Mouse (Mus musculus) MEL (cell line): Measurements from ENCODE around the gene Abhd10. TPM values are rescaled to one million over a fixed set of nuclear protein-coding genes. Genes with fewer than 3 reads are reported as not detected.

Experiments used
- DNase-seq: peaks from one replicate; pipeline ENCODE4 v3.0.0; 2011; ENCODE audit warnings: low read depth, low spot score
- H3K27ac ChIP-seq: 2 replicates; pipeline ENCODE4 v1.5.1; 2012; ENCODE audit warnings: low read depth, mild to moderate bottlenecking, control low read depth, low read length, moderate library complexity; ENCODE audit not compliant: control insufficient read depth
- H3K27me3 ChIP-seq, 2 experiments: fragments of 150-350 bp in 1 of 2; sonication (generic) in 1 of 2; 2 replicates each; pipeline ENCODE4 v1.6.1; 2012; ENCODE audit warnings: low read length in 2 of 2, mild to moderate bottlenecking in 2 of 2, improper control_type of control experiment in 1 of 2, moderate library complexity in 1 of 2; ENCODE audit not compliant: insufficient read depth in 2 of 2, control insufficient read depth in 1 of 2
- H3K36me3 ChIP-seq, 2 experiments: 2 replicates each; pipeline ENCODE4 v1.6.1; 2012 to 2014; ENCODE audit warnings: low read length in 2 of 2, improper control_type of control experiment in 1 of 2, inconsistent platforms in 1 of 2, mild to moderate bottlenecking in 1 of 2; ENCODE audit not compliant: insufficient read depth in 2 of 2, control insufficient read depth in 1 of 2
- H3K4me1 ChIP-seq, 2 experiments: fragments of 150-350 bp in 1 of 2; sonication (generic) in 1 of 2; 2 replicates each; pipeline ENCODE4 v1.6.1; 2012; ENCODE audit warnings: low read length in 2 of 2, improper control_type of control experiment in 1 of 2, mild to moderate bottlenecking in 1 of 2; ENCODE audit not compliant: insufficient read depth in 2 of 2, control insufficient read depth in 1 of 2
- H3K4me3 ChIP-seq, 2 experiments: fragments of 150-350 bp in 1 of 2; sonication (generic) in 1 of 2; 2 replicates each; pipeline ENCODE4 v1.5.1; 2012; ENCODE audit warnings: low read depth in 2 of 2, low read length in 2 of 2, mild to moderate bottlenecking in 2 of 2, moderate library complexity in 2 of 2, control low read depth in 1 of 2, improper control_type of control experiment in 1 of 2; ENCODE audit not compliant: control insufficient read depth in 1 of 2, insufficient read depth in 1 of 2
- H3K79me2 ChIP-seq: 2 replicates; pipeline ENCODE4 v1.6.1; 2012; ENCODE audit warnings: mild to moderate bottlenecking, low read length, moderate library complexity; ENCODE audit not compliant: control insufficient read depth, poor library complexity, insufficient read depth
- H3K9ac ChIP-seq: 2 replicates; pipeline ENCODE4 v1.6.1; 2012; ENCODE audit warnings: low read depth, mild to moderate bottlenecking, control low read depth, low read length, moderate library complexity; ENCODE audit not compliant: control insufficient read depth, poor library complexity, severe bottlenecking
- H3K9me3 ChIP-seq: fragments of 150-350 bp; sonication (generic); replicated peaks from 2 replicates; pipeline ENCODE4 v1.6.1; 2012; ENCODE audit warnings: mild to moderate bottlenecking, low read length, improper control_type of control experiment, moderate library complexity; ENCODE audit not compliant: insufficient read depth
- CHD2 ChIP-seq: IDR thresholded peaks from 2 replicates; pipeline ENCODE4 v1.6.1; 2011; ENCODE audit warnings: low read length, improper control_type of control experiment
- CTCF ChIP-seq, 3 experiments: IDR thresholded peaks in 2 of 3; conservative IDR thresholded peaks in 1 of 3; 2 replicates each; pipeline ENCODE4 v1.5.1; 2011 to 2012; ENCODE audit warnings: low read length in 3 of 3, low read depth in 2 of 3, mild to moderate bottlenecking in 2 of 3, improper control_type of control experiment in 1 of 3, inconsistent platforms in 1 of 3, mixed read lengths in 1 of 3, moderate library complexity in 1 of 3; ENCODE audit not compliant: control insufficient read depth in 1 of 3, insufficient read depth in 1 of 3, poor library complexity in 1 of 3, severe bottlenecking in 1 of 3
- ELF1 ChIP-seq: IDR thresholded peaks from 2 replicates; pipeline ENCODE4 v1.6.1; 2014; ENCODE audit warnings: low read depth, mild to moderate bottlenecking, inconsistent platforms, low read length, improper control_type of control experiment, moderate library complexity
- EP300 ChIP-seq, 2 experiments: IDR thresholded peaks; 2 replicates each; pipeline ENCODE4 v1.6.1; 2011; ENCODE audit warnings: improper control_type of control experiment in 2 of 2, low read length in 2 of 2, low read depth in 1 of 2, mild to moderate bottlenecking in 1 of 2
- HCFC1 ChIP-seq: IDR thresholded peaks from 2 replicates; pipeline ENCODE4 v1.6.1; 2012; ENCODE audit warnings: low read depth, mild to moderate bottlenecking, inconsistent platforms, low read length, improper control_type of control experiment, moderate library complexity
- MAFK ChIP-seq: IDR thresholded peaks from 2 replicates; pipeline ENCODE4 v1.6.1; 2011; ENCODE audit warnings: low read depth, mild to moderate bottlenecking, low read length, improper control_type of control experiment, borderline replicate concordance
- MAX ChIP-seq: IDR thresholded peaks from 2 replicates; pipeline ENCODE4 v1.6.1; 2011; ENCODE audit warnings: low read length, improper control_type of control experiment
- MYB ChIP-seq: IDR thresholded peaks from 2 replicates; pipeline ENCODE4 v1.6.1; 2011; ENCODE audit warnings: mild to moderate bottlenecking, low read depth, low read length, improper control_type of control experiment
- SIN3A ChIP-seq: IDR thresholded peaks from 2 replicates; pipeline ENCODE4 v1.6.1; 2012; ENCODE audit warnings: low read length, improper control_type of control experiment, inconsistent platforms
- SMC3 ChIP-seq: IDR thresholded peaks from 2 replicates; pipeline ENCODE4 v1.6.1; 2011; ENCODE audit warnings: low read depth, low read length, improper control_type of control experiment
- USF1 ChIP-seq: IDR thresholded peaks from 2 replicates; pipeline ENCODE4 v1.6.1; 2014; ENCODE audit warnings: low read depth, mild to moderate bottlenecking, inconsistent platforms, low read length, improper control_type of control experiment, moderate library complexity
- ZC3H11A ChIP-seq: IDR thresholded peaks from 2 replicates; pipeline ENCODE4 v1.6.1; 2012; ENCODE audit warnings: low read depth, mild to moderate bottlenecking, inconsistent platforms, low read length, improper control_type of control experiment
- ZMIZ1 ChIP-seq: IDR thresholded peaks from 2 replicates; pipeline ENCODE4 v1.6.1; 2012; ENCODE audit warnings: low read depth, mild to moderate bottlenecking, inconsistent platforms, low read length, improper control_type of control experiment, moderate library complexity
- polyA plus RNA-seq, 2 experiments: library from polyadenylated mRNA; stranded (reverse) in 1 of 2; unstranded in 1 of 2; fragments of >175 nt in 1 of 2; fragments of >200 nt in 1 of 2; gene quantifications; 2 replicates each; pipeline versions ENCODE4 v1.2.1 to v1.2.4; 2012; ENCODE audit warnings: low replicate concordance in 2 of 2, low read depth in 1 of 2; ENCODE audit not compliant: insufficient read length in 2 of 2, insufficient read depth in 1 of 2, missing spikeins in 1 of 2
- total RNA-seq: library from RNA; depleted of rRNA; stranded (reverse); fragments of 300-350 nt; gene quantifications from 2 replicates; pipeline ENCODE4 v1.2.3, GENCODE M21; 2012

The Abhd10 gene
- total and polyA plus RNA-seq, 3 experiments = 9.5 to 11.1 TPM; not detected in 1

- TF ChIP-seq ZMIZ1 (no peak), CHD2 (no peak), EP300 (IDR thresholded peaks at IDR 0.05; ENCODE audit: low read depth in 1 of 2, low read length in 2 of 2) (no peak), HCFC1 (peak; percentile 79)
These were observed at the start of gene Abhd10 (continued) for GRCm38 (mm10) chr16:45742615-45743476.

- H3K79me2 ChIP-seq = no peaks in the 10 kb centered on the region
- H3K27ac ChIP-seq = no peak overlapping the region
- H3K9ac ChIP-seq = no peak overlapping the region
- H3K36me3 ChIP-seq = no peaks in the 10 kb centered on the region
- H3K4me1 ChIP-seq = no peaks in the 10 kb centered on the region
- TF ChIP-seq SIN3A = no peak
- no peak for TF ChIP-seq SMC3
- TF ChIP-seq MYB = no peak
- TF ChIP-seq USF1 = no peak
- no peak for TF ChIP-seq ZC3H11A
- no peak for TF ChIP-seq MAFK
- TF ChIP-seq ZMIZ1 = no peak
- TF ChIP-seq MAX = no peak
- no peak for TF ChIP-seq CTCF (IDR thresholded peaks at IDR 0.05 in 2 of 3, conservative IDR thresholded peaks at IDR 0.05 in 1 of 3; ENCODE audit: control insufficient read depth in 1 of 3, insufficient read depth in 1 of 3, low read depth in 2 of 3, low read length in 3 of 3, poor library complexity in 1 of 3, severe bottlenecking in 1 of 3)
- H3K9me3 ChIP-seq = no peaks in the 10 kb centered on the region
- no peak overlapping the region for H3K4me3 ChIP-seq
- DNase-seq = no peak
- peaks cover 0 to 2% of the 10 kb centered on the region in 2 experiments; a peak in 1 of 4 replicates for H3K27me3 ChIP-seq
These were observed 48.5 kb upstream of the Abhd10 start for GRCm38 (mm10) chr16:45791286-45791685.

GRCm38 (mm10) chr16:45789311-45789710 is 46.6 kb upstream of the Abhd10 start:
- Histone ChIP-seq H3K4me3 (no peak overlapping the region), H3K27me3 (peaks cover 0 to 2% of the 10 kb centered on the region in 2 experiments; a peak in 1 of 4 replicates), H3K27ac (no peak overlapping the region), H3K79me2 (no peaks in the 10 kb centered on the region), H3K4me1 (no peaks in the 10 kb centered on the region), H3K9me3 (no peaks in the 10 kb centered on the region), H3K9ac (no peak overlapping the region), H3K36me3 (no peaks in the 10 kb centered on the region)
- TF ChIP-seq USF1 (no peak), EP300 (IDR thresholded peaks at IDR 0.05; ENCODE audit: low read depth in 1 of 2, low read length in 2 of 2) (no peak), ELF1 (no peak), CHD2 (no peak)
- no peak for DNase-seq
